9 mouse cellular contexts compared by ENCODE assay signal in genomic region chr4:148040933-148041610, GRCm38 (mm10). TPM values are rescaled to one million over a fixed set of nuclear protein-coding genes. Genes with fewer than 3 reads are reported as not detected.
DNase-seq lines count a peak whose midpoint lies in the region; ATAC-seq and TF ChIP-seq lines count a peak whose summit lies in the region.
"Had no signal": no experiment of that assay in that cellular context is flagged by ENCODE, and none has a peak within 500 bp of the region (broad histone marks: within the 10 kb centered on the region; RNA-seq: fewer than 3 reads in every experiment).

No protein-coding gene starts in this region.

- peak; percentile 83 for DNase-seq in adrenal gland, adult 8-10 months
- DNase-seq in embryonic facial prominence, embryonic 11.5 days (ENCODE audit: low spot score): peak; percentile 85
- peak; percentile 80 to 85 for DNase-seq in heart, adult 9 months (ENCODE audit: low spot score in 2 of 2)
- DNase-seq in kidney, adult 9 months: peak; percentile 79
- peak; percentile 77 for DNase-seq in retina, embryonic 14.5 days (ENCODE audit: low spot score)

- H3K36me3 ChIP-seq in ES-Bruce4 (ENCODE audit: control insufficient read depth, insufficient read depth, low read length, poor library complexity, severe bottlenecking): peaks cover 11% of the 10 kb centered on the region; the same call in 1 of the 2 replicates
- H3K36me3 ChIP-seq in embryonic facial prominence, embryonic 11.5 days (replicated peaks; ENCODE audit: control insufficient read depth, insufficient read depth, low read depth, low read length): no peaks in the 10 kb centered on the region
- peaks cover 8% of the 10 kb centered on the region for H3K36me3 ChIP-seq in lung, embryonic 16.5 days (ENCODE audit: control insufficient read depth, insufficient read depth, low read length)

- H3K9ac ChIP-seq in ES-Bruce4 (ENCODE audit: low read depth, poor library complexity, severe bottlenecking): peak overlapping the region; percentile 69
- H3K9ac ChIP-seq in embryonic facial prominence, embryonic 11.5 days (replicated peaks; ENCODE audit: low read length): peak overlapping the region; percentile 60
- peak overlapping the region; percentile 69 for H3K9ac ChIP-seq in lung, embryonic 16.5 days (ENCODE audit: low read length)

- WGBS in embryonic facial prominence, embryonic 11.5 days: 1% methylated on average over 19 of the region's 19 CpGs
- 0% methylated on average over 19 of the region's 19 CpGs for WGBS in lung, embryonic 16.5 days

- peak; percentile 66 for ATAC-seq in embryonic facial prominence, embryonic 11.5 days (replicated peaks; ENCODE audit: insufficient number of reproducible peaks, low FRiP score, low TSS enrichment, low read depth)
- ATAC-seq in lung, embryonic 16.5 days (ENCODE audit: low read depth): peak; percentile 55
- ATAC-seq in megakaryocyte-erythroid progenitor cell, adult 5-6 weeks (replicated peaks; ENCODE audit: low FRiP score, low TSS enrichment, poor library complexity, severe bottlenecking): no peak

- peak overlapping the region; percentile 52 for H3K4me3 ChIP-seq in ES-Bruce4 (ENCODE audit: low read depth, low read length)
- peak overlapping the region; percentile 47 for H3K4me3 ChIP-seq in embryonic facial prominence, embryonic 11.5 days (ENCODE audit: low read depth, low read length)
- H3K4me3 ChIP-seq in lung, embryonic 16.5 days (ENCODE audit: low read length): peak overlapping the region; percentile 57

- no peaks in the 10 kb centered on the region for H3K27me3 ChIP-seq in ES-Bruce4 (ENCODE audit: control insufficient read depth, insufficient read depth, low read length, poor library complexity, severe bottlenecking)
- no peaks in the 10 kb centered on the region for H3K27me3 ChIP-seq in embryonic facial prominence, embryonic 11.5 days (ENCODE audit: control insufficient read depth, insufficient read depth, low read length)
- H3K27me3 ChIP-seq in lung, embryonic 16.5 days (ENCODE audit: control insufficient read depth, insufficient read depth, low read depth, low read length): no peaks in the 10 kb centered on the region

- H3K4me2 ChIP-seq in embryonic facial prominence, embryonic 11.5 days (ENCODE audit: low read depth, low read length): peak overlapping the region; percentile 65
- H3K4me2 ChIP-seq in lung, embryonic 16.5 days (ENCODE audit: low read depth, low read length): peak overlapping the region; percentile 73

- no peaks in the 10 kb centered on the region for H3K9me3 ChIP-seq in ES-Bruce4 (replicated peaks; ENCODE audit: control insufficient read depth, insufficient read depth, low read length, poor library complexity, severe bottlenecking)
- H3K9me3 ChIP-seq in embryonic facial prominence, embryonic 11.5 days (replicated peaks; ENCODE audit: control insufficient read depth, low read length): no peaks in the 10 kb centered on the region
- no peaks in the 10 kb centered on the region for H3K9me3 ChIP-seq in lung, embryonic 16.5 days (ENCODE audit: control insufficient read depth, low read length)

- peak overlapping the region; percentile 31; the same call in 1 of the 2 replicates for H3K27ac ChIP-seq in ES-Bruce4 (ENCODE audit: insufficient read depth, low read length)
- H3K27ac ChIP-seq in embryonic facial prominence, embryonic 11.5 days (replicated peaks; ENCODE audit: low read depth, low read length): peak overlapping the region; percentile 69
- peak overlapping the region; percentile 94 for H3K27ac ChIP-seq in lung, embryonic 16.5 days (ENCODE audit: low read length)

- TF ChIP-seq CTCF in ES-Bruce4 (IDR thresholded peaks at IDR 0.05; ENCODE audit: low read depth, low read length): no peak

- no peak for TF ChIP-seq POLR2A in ES-Bruce4 (IDR thresholded peaks at IDR 0.05; ENCODE audit: insufficient read depth, low read length)

- TF ChIP-seq EP300 in ES-Bruce4 (IDR thresholded peaks at IDR 0.05; ENCODE audit: insufficient read depth, low read depth, low read length): 0 out of 2 replicates have a peak, but pooled peaks have one; percentile 17

- peaks cover 7% of the 10 kb centered on the region for H3K4me1 ChIP-seq in ES-Bruce4 (ENCODE audit: control insufficient read depth, insufficient read depth, low read length)
- H3K4me1 ChIP-seq in embryonic facial prominence, embryonic 11.5 days (ENCODE audit: control insufficient read depth, insufficient read depth, low read length): no peaks in the 10 kb centered on the region
- peaks cover 37% of the 10 kb centered on the region for H3K4me1 ChIP-seq in lung, embryonic 16.5 days (replicated peaks; ENCODE audit: control insufficient read depth, insufficient read depth, low read length)

RNA-seq across cellular contexts. Expression of gene Mthfr, which starts 2.2 kb away (rescaled TPM):
- polyA plus RNA-seq in ES-Bruce4 (2011; ENCODE audit: insufficient read depth, insufficient read length, low read depth, missing spikeins): 9.5 and 13.7 TPM in 2 replicates
- 10 to 100 TPM; 24.2 to 51.9 (median 36.7) TPM for total RNA-seq in adrenal gland, adult 8-10 months (2022)
- 13.5 and 14.1 TPM in 2 replicates for polyA plus RNA-seq in embryonic facial prominence, embryonic 11.5 days (2014; fragmentation: Nextera tagmentation; extraction: Ambion mirVana)
- polyA plus RNA-seq in lung, embryonic 16.5 days (2015; fragmentation: Nextera tagmentation; extraction: Ambion mirVana): 21.3 and 26.2 TPM in 2 replicates
- 2.2 and 5.8 TPM in 2 replicates for total RNA-seq in megakaryocyte-erythroid progenitor cell, adult 5-6 weeks (2014; fragmentation: Nextera tagmentation)
- total RNA-seq in megakaryocyte-erythroid progenitor cell, adult 5-6 weeks (2017): 3.3 and 4.0 TPM in 2 replicates

RNA-seq across cellular contexts. Expression of gene Clcn6, which starts 2.5 kb away (rescaled TPM):
- polyA plus RNA-seq in ES-Bruce4 (2011; ENCODE audit: insufficient read depth, insufficient read length, low read depth, missing spikeins): 13.7 and 16.7 TPM in 2 replicates
- total RNA-seq in adrenal gland, adult 8-10 months (2022): 10 to 100 TPM; 10.1 to 20.4 (median 15.8) TPM
- 8.9 and 9.8 TPM in 2 replicates for polyA plus RNA-seq in embryonic facial prominence, embryonic 11.5 days (2014; fragmentation: Nextera tagmentation; extraction: Ambion mirVana)
- polyA plus RNA-seq in lung, embryonic 16.5 days (2015; fragmentation: Nextera tagmentation; extraction: Ambion mirVana): 4.5 and 4.8 TPM in 2 replicates
- 5.6 and 6.9 TPM in 2 replicates for total RNA-seq in megakaryocyte-erythroid progenitor cell, adult 5-6 weeks (2014; fragmentation: Nextera tagmentation)
- total RNA-seq in megakaryocyte-erythroid progenitor cell, adult 5-6 weeks (2017): 2.9 and 4.4 TPM in 2 replicates

RNA-seq across cellular contexts. Expression of gene Nppa, which starts 40.5 kb away (rescaled TPM):
- not detected in 2 replicates for polyA plus RNA-seq in ES-Bruce4 (2011; ENCODE audit: insufficient read depth, insufficient read length, low read depth, missing spikeins)
- total RNA-seq in adrenal gland, adult 8-10 months (2022): not detected
- 1.9 and 19.5 TPM in 2 replicates for polyA plus RNA-seq in embryonic facial prominence, embryonic 11.5 days (2014; fragmentation: Nextera tagmentation; extraction: Ambion mirVana)
- polyA plus RNA-seq in lung, embryonic 16.5 days (2015; fragmentation: Nextera tagmentation; extraction: Ambion mirVana): 122 and 163 TPM in 2 replicates
- total RNA-seq in megakaryocyte-erythroid progenitor cell, adult 5-6 weeks (2014; fragmentation: Nextera tagmentation): not detected in 2 replicates
- not detected in 2 replicates for total RNA-seq in megakaryocyte-erythroid progenitor cell, adult 5-6 weeks (2017)
- total RNA-seq: layer of hippocampus, adult 18-20 months had no signal

RNA-seq across cellular contexts. Expression of gene Agtrap, which starts 46.8 kb away (rescaled TPM):
- polyA plus RNA-seq in ES-Bruce4 (2011; ENCODE audit: insufficient read depth, insufficient read length, low read depth, missing spikeins): 48.2 and 60.6 TPM in 2 replicates
- total RNA-seq in adrenal gland, adult 8-10 months (2022): 100 to 1,000 TPM; 117 to 136 (median 124) TPM
- 7.0 and 10.3 TPM in 2 replicates for polyA plus RNA-seq in embryonic facial prominence, embryonic 11.5 days (2014; fragmentation: Nextera tagmentation; extraction: Ambion mirVana)
- 16.3 and 17.8 TPM in 2 replicates for polyA plus RNA-seq in lung, embryonic 16.5 days (2015; fragmentation: Nextera tagmentation; extraction: Ambion mirVana)
- total RNA-seq in megakaryocyte-erythroid progenitor cell, adult 5-6 weeks (2014; fragmentation: Nextera tagmentation): 15.4 and 26.3 TPM in 2 replicates
- total RNA-seq in megakaryocyte-erythroid progenitor cell, adult 5-6 weeks (2017): 11.6 and 20.4 TPM in 2 replicates

RNA-seq across cellular contexts. Expression of gene Nppb, which starts 55.5 kb away (rescaled TPM):
- polyA plus RNA-seq in ES-Bruce4 (2011; ENCODE audit: insufficient read depth, insufficient read length, low read depth, missing spikeins): 0.87 and 2.1 TPM in 2 replicates
- under 1 TPM in 1 of 4 experiments, not detected in 3; 0.40 TPM for total RNA-seq in adrenal gland, adult 8-10 months (2022)
- polyA plus RNA-seq in embryonic facial prominence, embryonic 11.5 days (2014; fragmentation: Nextera tagmentation; extraction: Ambion mirVana): 0.57 and 1.0 TPM in 2 replicates
- 2.9 and 4.2 TPM in 2 replicates for polyA plus RNA-seq in lung, embryonic 16.5 days (2015; fragmentation: Nextera tagmentation; extraction: Ambion mirVana)
- total RNA-seq in megakaryocyte-erythroid progenitor cell, adult 5-6 weeks (2014; fragmentation: Nextera tagmentation): not detected in 2 replicates
- total RNA-seq in megakaryocyte-erythroid progenitor cell, adult 5-6 weeks (2017): not detected in 2 replicates
- total RNA-seq: layer of hippocampus, adult 18-20 months had no signal

Comparison
In these comparisons a context has a peak if more than half of its experiments do, and no peak if none do; other contexts are left out.
1. H3K27ac ChIP-seq: peak in every context shown above with its lines; median percentile 94 in lung, embryonic 16.5 days; 69 in embryonic facial prominence, embryonic 11.5 days; 31 in ES-Bruce4.